Mouse (Mus musculus): ENCODE data around the gene Cmtm6. TPM values are rescaled to one million over a fixed set of nuclear protein-coding genes. Genes with fewer than 3 reads are reported as not detected.
A peak's percentile ranks its signal among the peaks of the same experiment; 100 is the strongest.

The Cmtm6 gene
- total and polyA plus RNA-seq, 2 experiments = 58.8 to 69.0 TPM

- TF ChIP-seq POLR2A (IDR thresholded peaks at IDR 0.05; ENCODE audit: extremely low read depth, insufficient read depth, low read length) (no peak), CTCF (IDR thresholded peaks at IDR 0.05; ENCODE audit: low read depth, low read length) (no peak)
- WGBS = 80% methylated on average over 4 of the region's 4 CpGs
- H3K79me2 ChIP-seq (ENCODE audit: control insufficient read depth, insufficient read depth, low read length) = peaks cover under 1% of the 10 kb centered on the region; the same call in 1 of the 2 replicates
- peaks cover 3% of the 10 kb centered on the region; the same call in 1 of the 2 replicates for H3K4me1 ChIP-seq (ENCODE audit: control insufficient read depth, insufficient read depth, low read length)
- DNase-seq (ENCODE audit: extremely low read depth, low read depth, low spot score) = no peak
- H3K27me3 ChIP-seq (ENCODE audit: control insufficient read depth, insufficient read depth, low read length) = no peaks in the 10 kb centered on the region
- H3K36me3 ChIP-seq (ENCODE audit: control insufficient read depth, insufficient read depth, low read length) = peaks cover 22% of the 10 kb centered on the region
- H3K4me3 ChIP-seq (ENCODE audit: insufficient read depth, low read depth, low read length) = no peak overlapping the region
- no peak overlapping the region for H3K9ac ChIP-seq (ENCODE audit: low read depth, low read length)
- H3K27ac ChIP-seq (replicated peaks; ENCODE audit: insufficient read depth, low read depth, low read length) = no peak overlapping the region
These were observed 14.7 kb downstream of the Cmtm6 start for GRCm38 (mm10) chr9:114745654-114746053.

- Histone ChIP-seq H3K27me3 (ENCODE audit: control insufficient read depth, insufficient read depth, low read length) (no peaks in the 10 kb centered on the region), H3K9ac (ENCODE audit: low read depth, low read length) (no peak overlapping the region), H3K79me2 (ENCODE audit: control insufficient read depth, insufficient read depth, low read length) (no peaks in the 10 kb centered on the region), H3K4me3 (ENCODE audit: insufficient read depth, low read depth, low read length) (no peak overlapping the region), H3K4me1 (ENCODE audit: control insufficient read depth, insufficient read depth, low read length) (peaks cover 3% of the 10 kb centered on the region; the same call in 1 of the 2 replicates), H3K27ac (replicated peaks; ENCODE audit: insufficient read depth, low read depth, low read length) (no peak overlapping the region), H3K36me3 (ENCODE audit: control insufficient read depth, insufficient read depth, low read length) (peaks cover 21% of the 10 kb centered on the region)
- WGBS = 89% methylated on average over 10 of the region's 10 CpGs
- no peak for DNase-seq (ENCODE audit: extremely low read depth, low read depth, low spot score)
- no peak for TF ChIP-seq POLR2A (IDR thresholded peaks at IDR 0.05; ENCODE audit: extremely low read depth, insufficient read depth, low read length)
- TF ChIP-seq CTCF (IDR thresholded peaks at IDR 0.05; ENCODE audit: low read depth, low read length) = no peak
These were observed 16.1 kb downstream of the Cmtm6 start for GRCm38 (mm10) chr9:114747012-114747411.

GRCm38 (mm10) chr9:114747466-114747865 is 16.6 kb downstream of the Cmtm6 start:
- TF ChIP-seq CTCF (IDR thresholded peaks at IDR 0.05; ENCODE audit: low read depth, low read length) = no peak
- TF ChIP-seq POLR2A (IDR thresholded peaks at IDR 0.05; ENCODE audit: extremely low read depth, insufficient read depth, low read length) = no peak
- Histone ChIP-seq H3K36me3 (ENCODE audit: control insufficient read depth, insufficient read depth, low read length) (peaks cover 19% of the 10 kb centered on the region), H3K9ac (ENCODE audit: low read depth, low read length) (no peak overlapping the region), H3K27me3 (ENCODE audit: control insufficient read depth, insufficient read depth, low read length) (no peaks in the 10 kb centered on the region), H3K4me3 (ENCODE audit: insufficient read depth, low read depth, low read length) (no peak overlapping the region), H3K27ac (replicated peaks; ENCODE audit: insufficient read depth, low read depth, low read length) (no peak overlapping the region), H3K79me2 (ENCODE audit: control insufficient read depth, insufficient read depth, low read length) (no peaks in the 10 kb centered on the region), H3K4me1 (ENCODE audit: control insufficient read depth, insufficient read depth, low read length) (peaks cover 3% of the 10 kb centered on the region)
- no peak for DNase-seq (ENCODE audit: extremely low read depth, low read depth, low spot score)
- 94% methylated on average over 12 of the region's 12 CpGs for WGBS

GRCm38 (mm10) chr9:114751582-114751981 is 20.7 kb downstream of the Cmtm6 start:
- Histone ChIP-seq H3K79me2 (ENCODE audit: control insufficient read depth, insufficient read depth, low read length) (no peaks in the 10 kb centered on the region), H3K4me1 (ENCODE audit: control insufficient read depth, insufficient read depth, low read length) (peaks cover 2% of the 10 kb centered on the region; the same call in 1 of the 2 replicates), H3K36me3 (ENCODE audit: control insufficient read depth, insufficient read depth, low read length) (peaks cover 13% of the 10 kb centered on the region), H3K27ac (replicated peaks; ENCODE audit: insufficient read depth, low read depth, low read length) (no peak overlapping the region), H3K4me3 (ENCODE audit: insufficient read depth, low read depth, low read length) (no peak overlapping the region), H3K27me3 (ENCODE audit: control insufficient read depth, insufficient read depth, low read length) (no peaks in the 10 kb centered on the region), H3K9ac (ENCODE audit: low read depth, low read length) (no peak overlapping the region)
- no peak for DNase-seq (ENCODE audit: extremely low read depth, low read depth, low spot score)
- TF ChIP-seq POLR2A (IDR thresholded peaks at IDR 0.05; ENCODE audit: extremely low read depth, insufficient read depth, low read length) = no peak
- 0 out of 2 replicates have a peak, but pooled peaks have one; percentile 5 for TF ChIP-seq CTCF (IDR thresholded peaks at IDR 0.05; ENCODE audit: low read depth, low read length)
- WGBS = 86% methylated on average over 3 of the region's 3 CpGs

GRCm38 (mm10) chr9:114752311-114752710 is 21.4 kb downstream of the Cmtm6 start:
- Histone ChIP-seq H3K27me3 (ENCODE audit: control insufficient read depth, insufficient read depth, low read length) (no peaks in the 10 kb centered on the region), H3K9ac (ENCODE audit: low read depth, low read length) (no peak overlapping the region), H3K79me2 (ENCODE audit: control insufficient read depth, insufficient read depth, low read length) (no peaks in the 10 kb centered on the region), H3K4me1 (ENCODE audit: control insufficient read depth, insufficient read depth, low read length) (peaks cover 2% of the 10 kb centered on the region; the same call in 1 of the 2 replicates), H3K4me3 (ENCODE audit: insufficient read depth, low read depth, low read length) (no peak overlapping the region), H3K27ac (replicated peaks; ENCODE audit: insufficient read depth, low read depth, low read length) (no peak overlapping the region), H3K36me3 (ENCODE audit: control insufficient read depth, insufficient read depth, low read length) (peaks cover 6% of the 10 kb centered on the region; the same call in 1 of the 2 replicates)
- no peak for DNase-seq (ENCODE audit: extremely low read depth, low read depth, low spot score)
- no peak for TF ChIP-seq POLR2A (IDR thresholded peaks at IDR 0.05; ENCODE audit: extremely low read depth, insufficient read depth, low read length)
- 68% methylated on average over 9 of the region's 9 CpGs for WGBS

GRCm38 (mm10) chr9:114752863-114753484 is 22.1 kb downstream of the Cmtm6 start:
- TF ChIP-seq POLR2A (IDR thresholded peaks at IDR 0.05; ENCODE audit: extremely low read depth, insufficient read depth, low read length) (no peak), CTCF (IDR thresholded peaks at IDR 0.05; ENCODE audit: low read depth, low read length) (peak; percentile 94)
- peak overlapping the region; percentile 53 for H3K9ac ChIP-seq (ENCODE audit: low read depth, low read length)
- no peak overlapping the region for H3K27ac ChIP-seq (replicated peaks; ENCODE audit: insufficient read depth, low read depth, low read length)
- peaks cover 2% of the 10 kb centered on the region; the same call in 1 of the 2 replicates for H3K4me1 ChIP-seq (ENCODE audit: control insufficient read depth, insufficient read depth, low read length)
- 2% methylated on average over 36 of the region's 36 CpGs for whole genome bisulfite sequencing
- H3K27me3 ChIP-seq (ENCODE audit: control insufficient read depth, insufficient read depth, low read length) = no peaks in the 10 kb centered on the region
- peak overlapping the region; percentile 66 for H3K4me3 ChIP-seq (ENCODE audit: insufficient read depth, low read depth, low read length)
- H3K36me3 ChIP-seq (ENCODE audit: control insufficient read depth, insufficient read depth, low read length) = peaks cover 6% of the 10 kb centered on the region; the same call in 1 of the 2 replicates
- no peaks in the 10 kb centered on the region for H3K79me2 ChIP-seq (ENCODE audit: control insufficient read depth, insufficient read depth, low read length)
- DNase-seq (ENCODE audit: extremely low read depth, low read depth, low spot score) = peak; percentile 86

Data from liver, adult 2 months (tissue).